Mouse (Mus musculus): ENCODE measurements around the gene Clec16a.

Clec16a gene

GRCm38 (mm10) chr16:10534567-10534966 is 10.6 kb upstream of the Clec16a start:
- DNase-seq (ENCODE audit: low spot score in 2 of 2), result no peak

DNA sequence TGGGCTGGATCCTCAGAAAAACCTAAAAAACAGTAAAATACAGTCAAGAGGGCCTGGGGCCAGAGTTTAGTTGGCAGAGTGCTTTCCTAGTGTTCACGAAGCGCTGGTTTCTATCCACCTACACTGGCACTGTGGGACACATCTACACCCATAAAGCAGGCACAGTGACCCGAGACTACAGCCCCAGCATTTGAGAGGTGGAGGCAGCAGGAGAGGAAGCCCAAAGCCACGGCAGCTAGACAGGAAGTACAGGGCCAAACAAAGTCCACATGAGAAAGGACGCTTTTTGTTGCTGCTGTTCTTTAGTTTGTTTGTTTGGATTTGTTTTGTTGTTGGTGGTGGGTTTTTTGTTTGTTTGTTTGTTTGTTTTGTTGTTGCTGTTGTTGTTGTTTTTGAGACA is 8.8 kb upstream of the Clec16a start:
- no peak for DNase-seq (ENCODE audit: low spot score in 2 of 2)

DNA sequence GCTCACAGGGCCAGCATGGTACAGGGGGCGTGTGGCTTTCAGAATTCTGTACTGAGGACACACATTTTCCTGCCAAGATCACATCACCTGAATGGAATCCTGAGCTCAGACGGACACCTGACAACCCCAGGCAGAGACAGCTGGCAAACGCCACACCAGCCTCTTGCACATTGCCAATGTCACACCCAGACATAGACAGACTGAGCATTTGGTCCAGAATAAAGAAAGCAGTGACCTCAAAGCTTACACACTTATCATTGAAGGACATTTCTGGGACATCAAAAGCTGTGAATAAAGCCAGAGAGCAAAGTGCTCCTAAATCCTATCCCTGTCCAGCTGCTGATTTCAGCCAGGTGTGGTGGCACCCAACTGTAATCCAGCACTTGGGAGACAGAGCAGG is 8.2 kb upstream of the Clec16a start:
- no peak for DNase-seq (ENCODE audit: low spot score in 2 of 2)

- DNase-seq (ENCODE audit: low spot score in 2 of 2), result no peak
These were observed 4.2 kb upstream of the Clec16a start for GRCm38 (mm10) chr16:10540763-10541597.

GRCm38 (mm10) chr16:10541598-10541930 is 3.6 kb upstream of the Clec16a start:
- DNase-seq (ENCODE audit: low spot score in 2 of 2), result no peak

GRCm38 (mm10) chr16:10542266-10542665 is 2.9 kb upstream of the Clec16a start:
- peak in 1 of 2 experiments; percentile 9 for DNase-seq (ENCODE audit: low spot score in 2 of 2)

- DNase-seq (ENCODE audit: low spot score in 2 of 2), result peak; percentile 83 to 87
These were observed 2.3 kb upstream of the Clec16a start, which contains the start of gene Dexi for GRCm38 (mm10) chr16:10542698-10543365. Dexi (minus strand) TSS chr16:10543054.

DNA sequence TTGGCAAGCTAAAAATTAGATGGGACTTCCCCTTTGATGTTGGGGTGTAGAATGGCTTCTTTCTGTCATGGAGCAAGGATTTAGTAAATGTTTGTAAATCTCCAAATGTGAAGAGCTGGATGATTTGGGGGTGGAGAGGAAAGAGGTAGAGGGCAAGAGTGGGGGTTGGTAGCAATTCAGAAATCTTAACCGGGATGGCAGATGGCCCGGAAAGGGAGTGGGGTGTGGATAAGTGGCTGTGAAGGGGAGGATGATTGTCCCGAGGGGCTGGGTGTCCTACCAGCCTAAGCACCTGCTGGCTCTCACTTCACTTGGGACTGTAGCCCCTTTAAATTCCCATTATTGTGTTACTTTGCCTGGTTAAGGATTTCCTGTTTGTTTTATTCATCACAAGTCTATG is 1.7 kb downstream of the Clec16a start:
- DNase-seq (ENCODE audit: low spot score in 2 of 2), result no peak

- DNase-seq (ENCODE audit: low spot score in 2 of 2), result no peak
These were observed 3.8 kb downstream of the Clec16a start for GRCm38 (mm10) chr16:10548938-10549337.

GRCm38 (mm10) chr16:10549600-10549999 is 4.5 kb downstream of the Clec16a start:
- DNase-seq (ENCODE audit: low spot score in 2 of 2), result no peak

- no peak for DNase-seq (ENCODE audit: low spot score in 2 of 2)
These were observed 6.5 kb downstream of the Clec16a start for GRCm38 (mm10) chr16:10551592-10551991.

DNA sequence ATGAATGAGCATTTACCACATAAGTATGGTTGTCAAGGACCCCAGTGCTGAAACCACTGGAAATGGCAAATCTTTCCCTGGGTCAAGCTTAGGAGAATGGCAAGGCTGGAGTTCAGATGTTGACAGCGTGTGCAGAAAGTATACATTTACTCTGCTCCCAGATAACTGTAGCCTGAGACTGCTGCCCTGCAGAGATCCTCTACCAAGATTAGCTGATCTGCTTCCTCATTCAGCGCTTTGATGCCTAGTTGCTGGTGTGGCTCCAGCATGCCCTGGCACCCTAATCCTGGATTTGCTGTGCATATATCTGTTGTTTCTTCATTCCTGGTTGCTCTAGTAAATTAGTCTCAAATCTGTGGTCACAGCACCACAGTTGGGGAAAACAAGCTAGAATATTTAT is 8.7 kb downstream of the Clec16a start:
- DNase-seq (ENCODE audit: low spot score in 2 of 2), result no peak

DNA sequence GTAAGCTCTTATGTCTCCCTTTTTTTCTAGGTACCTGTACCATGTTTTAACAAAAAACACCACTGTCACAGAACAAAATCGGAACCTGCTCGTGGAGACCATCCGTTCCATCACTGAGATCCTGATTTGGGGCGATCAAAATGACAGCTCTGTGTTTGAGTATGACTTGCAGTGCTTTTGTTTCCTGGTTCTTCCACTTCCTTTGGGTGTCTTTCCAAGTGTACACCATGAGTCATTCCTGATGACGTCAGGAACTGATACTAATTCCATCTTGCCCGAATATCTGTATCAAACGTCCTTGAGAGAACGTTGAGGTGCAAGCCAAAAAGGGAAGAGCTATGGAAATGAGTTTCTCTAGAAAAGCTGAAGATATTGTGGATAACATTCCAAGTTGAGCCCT is 14.9 kb downstream of the Clec16a start:
- DNase-seq (ENCODE audit: low spot score in 2 of 2), result no peak

- peak; percentile 21 to 56 for DNase-seq (ENCODE audit: low spot score in 2 of 2)
These were observed 20.2 kb downstream of the Clec16a start for GRCm38 (mm10) chr16:10565278-10565885.

DNA sequence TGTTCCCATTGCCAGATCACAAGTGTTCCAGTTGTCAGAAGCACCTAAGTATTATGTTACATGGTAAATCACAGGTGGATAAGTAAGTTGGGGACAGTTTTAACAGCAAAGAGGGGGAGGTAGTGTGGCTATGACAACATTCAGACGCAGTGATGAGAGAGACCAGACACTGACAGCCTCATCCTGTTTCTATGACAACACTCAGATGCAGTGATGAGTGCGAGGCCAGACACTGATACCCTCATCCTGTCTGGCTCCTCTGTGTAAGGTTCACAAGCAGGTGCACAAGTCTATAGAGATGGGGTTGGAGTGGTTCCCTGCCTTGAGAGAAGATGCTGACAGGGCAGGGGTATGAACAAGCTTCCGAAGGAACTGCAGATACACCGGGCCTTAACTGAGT is 22.0 kb downstream of the Clec16a start:
- DNase-seq (ENCODE audit: low spot score in 2 of 2), result no peak

DNA sequence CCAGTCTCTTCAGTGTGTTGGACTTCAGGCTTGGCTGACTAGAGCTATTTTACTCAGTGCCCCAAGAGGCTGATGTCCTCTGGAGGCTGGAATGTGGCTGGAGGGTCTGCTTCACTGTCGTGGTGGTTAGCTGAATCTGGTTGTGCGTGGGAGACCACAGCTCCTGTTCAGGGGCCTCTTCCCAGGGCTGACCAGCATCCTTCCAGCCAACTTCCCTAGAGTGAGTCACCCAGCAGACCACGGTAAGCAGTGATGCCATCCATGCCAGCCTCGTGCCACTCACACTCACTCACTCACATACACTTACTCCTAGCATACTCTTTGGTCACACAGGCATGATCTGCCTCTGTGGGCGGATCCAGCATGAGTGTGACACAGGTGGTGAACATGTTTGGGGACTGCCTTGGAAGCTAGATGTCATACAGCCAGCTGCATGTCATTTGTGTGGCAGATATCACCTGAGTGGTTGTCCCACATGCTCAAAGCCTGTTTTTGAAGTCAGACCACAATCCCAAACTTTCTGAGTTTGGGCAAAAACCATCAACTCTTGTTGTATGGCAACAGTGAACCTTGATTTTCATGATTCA is 24.8 kb downstream of the Clec16a start:
- no peak for DNase-seq (ENCODE audit: low spot score in 2 of 2)

DNA sequence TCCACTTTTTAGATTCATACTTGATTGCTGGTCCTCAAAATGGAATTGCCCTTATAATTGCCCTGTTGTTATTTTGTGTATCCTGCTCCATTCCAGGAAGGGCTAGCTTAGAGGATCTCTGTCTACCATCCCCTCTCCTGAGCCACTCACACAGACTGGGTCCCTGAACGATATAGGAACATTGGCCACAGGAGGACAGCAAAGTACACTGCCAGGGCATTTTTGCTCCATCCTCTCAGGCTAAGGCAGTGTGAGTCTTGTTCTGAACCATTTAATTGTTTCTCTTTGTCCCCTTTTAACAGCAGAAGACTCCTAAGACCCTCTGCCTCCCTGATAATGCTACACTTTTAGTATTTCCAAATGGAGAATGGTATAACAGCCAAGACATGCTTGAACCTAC is 25.6 kb downstream of the Clec16a start:
- peak in 1 of 2 experiments; percentile 30 for DNase-seq (ENCODE audit: low spot score in 2 of 2)

- no peak for DNase-seq (ENCODE audit: low spot score in 2 of 2)
These were observed 26.7 kb downstream of the Clec16a start for GRCm38 (mm10) chr16:10571820-10572219.

GRCm38 (mm10) chr16:10574936-10575335 is 29.8 kb downstream of the Clec16a start:
- DNase-seq (ENCODE audit: low spot score in 2 of 2), result no peak

- DNase-seq (ENCODE audit: low spot score in 2 of 2), result no peak
These were observed 30.8 kb downstream of the Clec16a start for GRCm38 (mm10) chr16:10575915-10576314.

GRCm38 (mm10) chr16:10577548-10577947 is 32.4 kb downstream of the Clec16a start:
- DNase-seq (ENCODE audit: low spot score in 2 of 2), result no peak

- no peak for DNase-seq (ENCODE audit: low spot score in 2 of 2)
These were observed 33.2 kb downstream of the Clec16a start for GRCm38 (mm10) chr16:10578376-10578775.
